Mouse (Mus musculus) cerebellum, adult 9-10 months (tissue): ENCODE measurements around the gene Ccnd2.

Source experiments
- DNase-seq: peaks from one replicate; pipeline ENCODE4 v3.0.0; 2022

Gene Ccnd2

DNA sequence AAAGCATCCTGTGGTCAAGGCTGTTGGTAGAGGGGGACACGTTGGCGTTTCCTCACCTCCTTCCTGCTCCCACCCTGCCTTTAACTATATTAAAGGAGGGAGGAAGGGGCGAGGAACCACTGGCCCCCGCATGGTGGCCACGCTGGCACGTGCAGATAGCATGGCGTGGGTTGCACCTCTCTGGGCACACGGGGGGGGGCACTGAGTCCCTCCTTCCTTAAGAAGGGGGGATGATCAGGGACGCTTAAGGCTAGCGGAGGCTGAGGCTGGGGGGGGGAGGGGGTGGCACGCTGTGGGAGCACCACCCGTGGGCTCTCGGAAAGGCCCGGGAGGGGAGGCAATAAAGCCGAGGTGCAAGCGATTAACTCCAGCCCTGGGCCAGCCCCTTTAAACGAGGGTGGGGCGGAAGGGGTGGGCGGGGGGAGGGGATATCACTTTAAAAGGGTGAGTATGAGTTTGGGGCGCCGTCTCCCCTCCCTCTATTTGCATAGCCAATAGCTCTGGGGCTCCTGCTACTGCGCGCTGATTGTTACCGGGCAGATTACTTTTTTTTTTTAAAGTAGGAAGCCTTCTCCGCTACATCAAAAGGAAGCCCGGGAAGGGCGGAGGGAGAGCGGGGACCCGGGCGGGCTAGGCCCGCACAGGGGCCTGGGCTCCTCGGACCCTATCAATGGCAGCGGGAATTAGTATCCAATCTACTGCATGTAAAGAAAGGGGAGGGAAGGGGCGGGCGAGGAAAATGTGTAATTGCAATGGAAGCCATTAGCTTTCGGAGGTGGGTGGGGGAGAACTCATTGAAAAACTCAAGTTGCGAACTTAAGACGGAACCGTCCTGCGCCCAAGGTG, at the start of gene Ccnd2:
Ccnd2 (minus strand) TSS at position 88 of the 846 bp plus-strand sequence.
- DNase-seq = no peak

DNA sequence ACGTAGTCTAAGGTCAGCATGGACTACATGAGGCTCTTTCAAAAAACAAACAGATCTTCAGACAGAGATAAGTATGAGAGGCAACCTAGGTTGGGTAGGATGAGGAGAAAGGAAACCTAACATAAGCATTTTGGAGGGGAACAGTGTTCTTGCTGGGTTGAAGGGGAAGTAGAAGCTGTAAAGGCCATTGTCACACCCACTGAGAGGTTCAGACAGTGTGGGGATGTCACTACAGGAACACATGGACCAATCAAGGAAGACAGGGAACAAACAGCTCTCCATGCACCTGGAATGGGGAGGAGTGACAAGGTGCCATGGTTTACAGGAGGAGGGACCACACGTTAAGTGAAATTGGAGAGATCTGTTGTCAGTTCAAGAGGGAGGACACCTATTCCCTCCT, 45.0 kb upstream of the Ccnd2 start:
- no peak for DNase-seq

DNA sequence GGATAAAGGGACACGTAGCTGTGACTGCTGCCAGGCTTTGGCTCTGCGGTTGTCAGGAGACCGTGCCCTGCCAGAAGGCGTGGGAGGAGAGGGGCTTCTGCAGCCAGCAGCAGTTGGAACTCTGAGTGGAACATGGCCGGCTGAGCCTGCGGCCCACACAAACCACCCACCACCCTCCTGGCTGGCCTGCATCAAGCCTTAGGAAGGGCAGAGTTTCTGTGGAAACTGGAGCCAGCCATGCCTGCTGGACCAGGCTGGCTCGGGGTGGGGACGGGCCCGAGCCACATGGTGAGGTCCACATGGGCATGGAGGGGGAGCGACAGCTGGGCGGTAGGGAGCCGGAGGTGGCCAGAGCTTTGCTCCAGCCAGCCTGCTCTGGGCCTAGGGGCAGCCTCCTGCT, 29.3 kb upstream of the Ccnd2 start:
- DNase-seq = no peak

DNA sequence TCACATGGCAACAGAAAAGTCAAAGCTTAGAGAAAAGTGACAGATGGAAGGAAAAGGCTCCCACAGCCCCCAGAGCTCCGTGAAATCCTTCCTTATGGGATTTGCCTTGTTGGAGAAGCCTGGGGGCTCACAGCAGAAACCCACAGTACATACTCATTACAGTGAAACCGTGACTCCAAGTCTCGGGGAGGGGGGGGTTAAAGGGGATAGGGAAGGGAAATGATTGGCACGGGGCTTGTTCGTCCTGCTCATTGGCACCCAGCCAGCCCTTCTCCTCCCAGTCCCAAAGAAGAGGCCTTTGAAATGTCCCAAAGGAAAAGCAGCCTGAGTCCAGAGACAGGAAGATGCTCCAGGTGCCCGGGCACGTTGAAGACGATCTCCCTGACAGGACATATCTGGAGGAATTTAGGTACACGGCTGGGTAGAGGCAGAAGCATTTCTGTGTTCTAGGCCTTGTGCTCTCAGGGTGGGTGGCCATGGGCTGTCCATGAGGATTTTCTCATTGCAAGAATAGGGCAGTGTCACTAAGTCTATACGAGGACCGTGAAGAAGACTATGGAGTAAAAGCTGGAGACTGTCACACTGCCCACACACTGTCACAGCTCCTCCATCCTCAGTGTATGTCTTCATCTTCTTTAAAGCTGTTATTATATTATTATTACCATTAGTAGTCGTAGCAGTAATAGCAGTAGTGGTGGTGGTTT, 27.2 kb upstream of the Ccnd2 start:
- DNase-seq = no peak

DNA sequence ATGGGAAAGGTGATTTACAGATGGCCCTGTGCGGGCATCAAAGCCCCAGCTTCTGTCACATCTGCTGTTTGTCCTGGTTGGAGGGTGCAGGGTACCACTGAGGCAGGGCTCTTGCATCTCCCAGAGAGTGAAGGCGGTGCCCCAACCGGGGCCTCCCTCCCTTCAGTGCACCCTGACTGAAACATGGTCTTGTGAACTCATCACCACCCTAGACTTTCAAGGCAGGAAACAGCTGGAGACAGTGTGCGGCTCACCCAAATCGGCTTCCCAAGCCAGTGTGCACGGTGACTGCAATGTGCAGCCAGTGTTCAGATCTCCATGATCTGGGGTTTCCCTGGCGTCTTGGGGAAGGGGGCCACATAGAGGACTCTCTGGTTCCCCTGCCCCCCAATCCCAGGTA, 26.0 kb upstream of the Ccnd2 start:
- no peak for DNase-seq

DNA sequence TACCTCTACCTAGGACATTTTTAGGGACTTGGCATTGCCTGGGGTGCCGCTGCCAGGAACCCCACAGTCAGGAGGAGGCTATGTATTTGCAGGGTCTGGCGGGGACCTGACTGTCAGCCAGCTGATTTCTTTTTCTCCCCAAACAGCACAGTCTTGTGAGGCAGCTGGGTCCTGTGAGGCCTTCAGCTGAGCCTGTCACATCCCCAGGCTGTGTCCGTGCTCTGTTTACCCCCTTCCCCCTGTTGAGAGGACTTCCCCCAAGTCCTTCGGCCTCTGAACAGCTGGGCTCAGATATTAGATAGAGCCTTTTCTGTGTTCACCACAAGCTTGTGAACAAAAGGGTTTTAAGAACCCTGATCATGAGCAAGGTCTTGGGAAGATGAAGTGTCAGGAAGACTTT, 25.4 kb upstream of the Ccnd2 start:
- no peak for DNase-seq

DNA sequence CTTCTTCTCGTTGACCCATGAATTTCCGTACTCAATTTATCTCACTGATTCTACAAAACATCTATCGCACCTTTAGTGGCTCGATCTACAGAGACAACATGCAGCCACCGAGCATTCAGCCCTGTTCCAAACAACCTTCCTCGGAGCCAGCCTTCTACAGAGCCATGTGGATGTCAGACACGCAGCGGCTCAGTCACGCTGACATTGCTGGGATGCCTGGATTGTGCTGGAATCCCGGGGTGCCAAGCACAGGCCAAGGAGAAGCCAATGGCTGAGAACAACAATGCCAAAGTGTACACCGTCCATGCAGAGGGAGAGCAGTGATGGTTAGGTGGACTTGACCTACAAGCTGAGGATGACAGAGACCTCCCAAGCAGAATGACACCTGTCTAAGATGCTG, 20.5 kb upstream of the Ccnd2 start:
- no peak for DNase-seq

DNA sequence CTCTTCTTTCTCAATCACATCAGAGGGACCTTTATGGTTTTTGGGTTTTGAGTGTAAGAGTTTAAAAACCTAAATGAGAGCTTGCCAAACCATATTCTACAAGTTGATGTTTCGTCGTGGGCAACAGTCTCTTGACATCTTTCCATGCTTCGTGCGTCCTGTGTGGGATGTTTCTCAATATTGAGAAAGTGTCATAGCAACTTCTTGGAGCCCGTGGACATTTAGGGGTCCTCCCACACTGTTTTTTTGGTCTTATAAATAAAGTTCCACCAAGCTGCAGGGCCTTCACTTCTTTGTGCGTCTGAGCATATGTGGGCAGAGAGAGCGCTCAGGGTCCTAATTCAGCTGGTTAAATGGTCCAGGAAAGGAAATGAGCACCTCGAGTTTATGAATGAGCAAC, 18.7 kb upstream of the Ccnd2 start:
- no peak for DNase-seq

DNA sequence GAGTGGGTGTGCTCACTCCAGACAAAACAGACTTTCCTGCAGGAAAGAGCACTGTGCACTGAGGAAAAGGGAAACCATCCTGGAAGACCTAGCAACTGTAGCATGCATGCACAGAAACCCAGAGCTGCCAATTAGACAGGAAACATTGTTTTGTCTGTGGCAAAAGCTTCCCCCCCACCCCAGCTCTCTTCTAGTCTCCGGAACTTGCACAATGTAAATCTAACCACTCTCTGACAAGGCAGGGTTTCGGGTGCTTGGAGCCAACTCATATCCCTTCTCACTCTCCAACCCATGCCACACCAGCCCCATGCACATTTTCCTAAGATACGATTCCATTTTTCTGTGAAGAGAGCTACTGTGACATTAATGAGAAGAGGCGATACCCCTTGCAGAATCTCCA, 13.7 kb upstream of the Ccnd2 start:
- DNase-seq = no peak

DNA sequence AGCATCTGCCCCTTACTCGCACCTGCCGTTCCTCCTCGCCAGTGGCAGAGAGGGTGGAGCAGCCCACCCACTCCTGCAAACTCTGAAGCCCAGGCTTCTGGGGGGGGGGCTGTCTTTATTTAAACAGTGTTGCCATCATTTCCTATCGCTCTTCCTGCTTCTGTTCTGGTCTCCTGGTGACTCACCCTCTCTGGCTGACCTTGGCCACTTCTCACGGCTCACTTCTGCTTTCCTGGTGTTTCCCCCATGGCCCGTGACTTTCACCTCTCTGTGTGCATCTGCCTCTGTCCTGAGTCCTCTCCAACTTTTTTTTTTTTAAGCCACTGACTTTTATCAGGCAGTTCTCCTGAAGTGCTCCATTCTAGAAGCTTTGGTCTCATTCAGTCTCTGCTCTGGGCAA, 10.8 kb upstream of the Ccnd2 start:
- DNase-seq = no peak

DNA sequence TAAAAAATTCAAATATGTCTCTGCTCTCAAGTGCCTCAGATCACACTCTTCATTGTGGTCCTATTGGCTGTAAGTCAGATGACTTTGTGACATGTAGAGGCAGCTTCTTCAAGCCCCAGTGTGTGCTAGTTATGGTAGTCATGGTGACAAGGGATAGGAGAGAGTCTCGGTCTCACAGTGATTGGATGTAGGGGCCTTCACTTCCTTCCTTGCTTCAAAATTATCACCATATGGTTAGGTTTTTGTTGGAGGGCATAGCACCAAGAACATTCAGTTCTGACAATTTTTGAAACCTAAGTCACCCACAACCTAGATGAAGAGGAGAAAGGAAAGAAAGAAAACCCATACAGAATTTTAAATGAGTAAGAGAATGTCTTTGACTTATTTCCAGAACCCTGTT, 5.3 kb upstream of the Ccnd2 start:
- DNase-seq = no peak

DNA sequence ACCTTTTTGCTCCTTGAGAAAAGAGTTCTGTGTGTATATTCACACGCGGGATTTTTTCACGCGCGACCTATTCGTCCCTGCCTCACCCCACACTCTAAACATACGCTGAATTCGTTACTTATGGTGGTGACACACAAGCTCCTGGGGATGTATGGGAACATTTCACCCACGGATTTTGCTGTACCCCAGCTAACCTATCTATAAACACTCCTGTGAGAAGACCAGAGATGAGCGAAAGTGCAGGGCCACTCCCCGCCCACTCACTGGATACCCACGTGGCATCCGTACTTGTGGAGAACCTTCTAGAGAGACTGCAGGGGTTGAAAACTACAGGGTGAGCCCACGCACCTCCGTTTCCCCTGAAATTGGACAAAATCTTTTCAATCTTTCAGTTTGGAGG, 3.5 kb upstream of the Ccnd2 start:
- DNase-seq = no peak

DNA sequence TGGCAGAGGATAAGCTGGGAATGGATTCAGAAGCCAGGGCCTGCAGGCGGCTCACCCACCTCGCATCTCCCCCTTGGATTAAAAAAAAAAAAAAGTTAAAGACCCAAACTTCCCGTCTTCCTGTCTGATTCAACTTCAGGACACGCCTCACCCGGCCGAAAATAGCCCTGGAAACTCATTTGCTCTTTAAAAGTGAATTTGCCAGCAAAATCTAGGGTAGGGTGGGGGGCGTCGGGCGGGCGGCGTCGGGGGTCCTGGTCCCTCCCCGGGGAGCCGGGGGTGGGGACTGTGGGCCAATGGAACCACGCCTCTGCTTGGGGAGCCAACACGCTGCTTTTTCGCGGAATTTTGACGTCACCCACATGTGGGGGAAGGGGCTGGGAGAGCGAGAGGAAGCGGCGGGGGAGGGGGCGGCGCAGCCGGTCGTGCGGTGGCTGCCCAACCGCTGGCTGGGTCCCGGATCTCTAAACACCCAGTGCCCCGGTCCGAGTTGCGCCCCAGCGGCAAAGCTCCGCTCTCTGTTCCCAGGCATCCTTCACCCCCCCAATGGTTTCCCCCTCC, 2.8 kb upstream of the Ccnd2 start:
- DNase-seq = no peak

DNA sequence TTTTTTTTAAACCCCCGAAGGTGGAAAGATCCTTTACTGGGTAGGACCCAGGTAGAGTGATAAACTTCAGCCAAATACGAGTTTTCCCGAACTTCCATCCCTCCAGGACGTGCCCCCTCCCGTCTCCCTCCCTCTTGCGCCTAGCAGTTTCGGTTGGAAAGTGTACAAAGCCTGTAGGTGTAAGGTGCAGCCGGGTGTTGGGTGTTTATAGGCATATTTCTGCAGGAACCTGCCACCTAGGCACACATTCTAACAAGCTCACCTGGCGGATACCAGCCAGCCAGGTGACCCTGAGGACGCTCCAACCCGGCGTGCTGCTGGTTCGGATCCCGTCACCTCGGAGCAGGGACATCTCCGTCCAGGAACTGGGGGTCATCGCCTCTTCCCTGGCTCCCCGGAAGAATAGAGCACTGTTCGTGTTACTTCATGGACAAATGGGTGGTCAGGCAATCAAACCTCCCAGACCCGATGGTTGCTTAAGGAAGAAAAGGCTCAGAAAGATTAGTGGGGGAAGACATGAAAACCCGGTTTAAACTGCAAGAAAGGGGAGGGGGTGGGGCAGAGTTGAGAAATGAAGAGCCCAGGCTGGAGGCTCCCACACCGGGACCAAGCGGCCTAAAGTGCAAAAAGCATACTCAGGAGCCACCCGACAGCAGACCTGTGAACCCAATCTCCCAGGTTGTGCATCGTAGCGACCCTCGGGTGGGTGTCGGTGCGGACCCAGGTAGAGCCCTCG, 2.1 kb upstream of the Ccnd2 start:
- no peak for DNase-seq

DNA sequence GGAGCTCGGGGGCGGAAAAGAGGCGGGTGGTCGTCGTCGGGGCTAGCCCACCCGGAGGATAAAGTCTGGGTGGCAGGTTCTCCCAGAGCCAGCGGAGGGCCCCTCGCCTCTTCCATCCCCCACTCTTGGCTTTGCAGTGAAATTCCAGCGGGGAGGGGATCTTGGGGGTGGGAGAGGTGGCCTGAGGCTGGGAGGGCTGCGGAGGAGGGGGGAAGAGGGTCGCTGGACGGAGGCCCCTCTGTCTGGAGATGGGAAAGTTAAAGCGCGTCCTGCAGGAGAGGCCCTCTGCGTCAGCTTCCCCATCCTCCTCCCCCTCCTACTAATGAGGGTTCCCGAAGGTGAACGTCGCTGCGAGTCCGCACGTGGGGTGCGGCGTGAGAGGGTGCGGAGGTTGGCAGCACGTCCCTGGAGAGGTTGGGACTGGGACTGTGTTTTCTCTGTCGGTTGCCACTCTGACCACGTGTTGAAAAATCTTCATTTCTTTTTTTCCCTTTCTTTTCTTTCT, 1.4 kb upstream of the Ccnd2 start:
- no peak for DNase-seq

DNA sequence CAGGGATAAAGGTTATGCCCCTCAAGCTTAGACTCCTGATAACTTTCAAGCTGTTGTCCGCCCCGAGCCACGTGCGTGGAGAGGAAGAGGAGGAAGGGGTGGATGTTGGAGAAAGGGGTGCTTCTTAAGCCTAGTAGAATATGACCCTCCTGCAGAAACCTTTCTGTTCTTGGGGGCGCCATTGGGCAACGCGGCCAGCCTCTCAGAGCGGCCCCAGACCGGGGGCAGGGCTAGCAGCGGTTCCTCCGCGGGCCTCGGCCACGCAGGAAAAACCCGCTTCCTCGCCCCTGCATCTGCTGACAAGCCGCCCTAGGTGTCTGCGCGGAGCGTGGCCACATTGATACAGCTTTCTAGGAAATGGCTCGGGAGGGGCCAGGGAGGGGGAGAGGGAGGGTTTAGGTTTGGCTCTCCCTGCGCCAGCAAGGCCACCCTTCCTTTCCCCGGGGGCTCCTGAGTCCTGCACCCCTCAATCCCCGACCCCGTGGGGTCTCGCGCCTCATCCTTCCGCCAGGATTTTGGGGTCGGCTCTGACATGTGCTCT, 358 bp downstream of the Ccnd2 start:
- no peak for DNase-seq

DNA sequence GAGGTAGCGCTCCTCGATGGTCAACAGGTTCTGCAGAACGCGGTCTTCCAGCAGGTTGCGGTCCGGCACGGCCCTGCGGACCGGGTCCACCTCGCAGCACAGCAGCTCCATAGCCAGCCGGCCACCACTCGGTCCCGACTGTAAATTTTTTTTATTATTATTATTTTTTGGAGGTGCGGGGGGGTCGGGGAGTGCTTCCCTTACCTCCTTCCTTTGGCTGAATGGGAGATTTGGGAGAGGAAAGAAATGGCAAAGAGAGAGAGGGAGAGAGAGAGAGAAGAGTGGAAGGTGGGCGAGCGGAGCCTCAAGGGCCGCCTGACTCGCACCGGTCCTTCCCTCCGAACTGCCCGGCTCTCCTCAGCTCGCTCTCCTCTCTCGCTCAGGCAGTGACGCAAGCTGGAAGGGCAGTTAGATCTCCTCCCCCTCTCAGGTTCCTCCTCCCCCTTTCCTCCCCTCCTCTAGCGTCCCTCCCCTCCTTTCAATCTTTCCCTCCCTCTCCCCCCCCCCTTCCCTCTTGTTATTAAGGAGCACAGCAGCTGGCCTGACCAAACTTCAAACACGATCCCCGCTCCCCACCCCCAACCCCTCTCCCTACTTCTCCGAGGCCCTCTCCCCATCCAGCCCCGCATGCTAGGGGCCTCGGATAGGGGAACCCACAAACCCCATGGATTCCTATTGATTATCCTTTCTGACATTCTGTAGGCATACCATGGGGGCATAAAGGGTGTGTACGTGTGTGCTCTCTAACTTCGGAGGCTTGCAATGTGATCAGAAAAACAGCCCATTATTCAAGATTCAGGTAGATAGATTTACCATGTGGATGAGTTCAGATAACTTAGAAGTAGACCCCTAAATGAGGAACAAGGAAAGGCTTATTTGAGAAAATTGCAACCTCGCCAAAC, 1.1 kb downstream of the Ccnd2 start:
- DNase-seq = no peak

DNA sequence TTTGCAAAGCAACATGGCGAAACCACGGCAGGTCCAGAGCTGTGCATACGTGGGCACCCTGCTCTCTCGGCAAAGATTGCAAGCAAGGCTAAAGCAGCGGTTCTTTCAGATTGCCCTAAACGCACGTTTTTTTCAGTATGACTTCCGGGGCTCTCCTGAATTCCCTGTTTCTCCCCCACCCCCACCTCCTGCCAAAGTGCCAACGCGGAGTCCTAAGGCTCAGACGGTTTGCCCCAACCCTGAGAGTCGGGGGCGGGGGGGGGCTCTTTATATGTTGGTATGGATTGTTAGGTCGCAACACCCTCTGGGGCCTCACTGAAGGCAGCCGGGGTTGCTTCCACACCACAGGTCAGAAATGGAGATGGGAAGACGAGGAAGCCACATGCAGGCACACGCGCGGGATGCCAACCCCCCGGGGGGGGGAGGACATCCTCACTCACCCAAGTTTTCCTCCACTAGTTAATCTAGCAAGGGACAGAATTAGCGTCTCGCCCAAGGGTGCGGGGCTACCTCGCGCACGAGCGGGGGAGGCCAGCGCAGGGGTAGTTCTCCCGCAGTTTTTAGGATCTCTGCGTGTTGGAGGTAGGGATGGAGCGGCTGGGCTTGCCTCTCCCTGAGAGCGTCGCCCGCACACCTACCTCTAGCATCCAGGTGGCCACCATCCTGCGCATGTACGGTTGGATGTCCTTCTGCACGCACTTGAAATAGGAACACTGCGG, 1.9 kb downstream of the Ccnd2 start:
- no peak for DNase-seq

DNA sequence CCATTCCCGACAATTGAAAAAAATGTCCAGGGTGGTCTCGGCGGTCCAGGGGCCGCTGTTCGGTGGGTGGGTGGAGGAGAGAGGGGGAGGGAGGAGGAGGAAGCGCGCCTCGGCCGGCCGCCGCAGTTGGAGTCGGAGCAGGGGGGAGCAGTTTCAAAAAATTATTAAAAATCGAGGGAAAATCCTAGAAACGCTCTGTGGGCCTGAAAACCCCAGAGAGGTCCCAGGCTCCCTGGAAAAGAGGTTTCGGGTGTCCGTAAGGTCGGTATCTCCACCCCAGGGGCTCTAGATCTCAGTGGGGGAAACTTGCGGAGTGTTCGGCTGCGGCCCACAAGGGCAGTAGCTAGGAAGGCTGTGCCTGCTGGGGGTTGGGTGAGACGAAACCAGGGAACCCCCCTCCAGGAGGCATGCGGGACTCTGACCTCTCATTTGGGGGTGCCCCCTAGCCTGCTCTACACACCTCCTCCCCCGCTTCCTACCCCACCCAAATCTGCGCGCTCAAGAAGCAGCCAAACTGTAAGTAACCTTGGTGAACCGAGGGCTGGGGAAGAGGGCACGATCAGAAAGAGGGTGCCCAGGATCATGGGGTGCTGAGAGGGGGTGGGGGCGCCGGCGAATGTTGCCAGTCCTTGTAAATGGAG, 2.6 kb downstream of the Ccnd2 start:
- no peak for DNase-seq

DNA sequence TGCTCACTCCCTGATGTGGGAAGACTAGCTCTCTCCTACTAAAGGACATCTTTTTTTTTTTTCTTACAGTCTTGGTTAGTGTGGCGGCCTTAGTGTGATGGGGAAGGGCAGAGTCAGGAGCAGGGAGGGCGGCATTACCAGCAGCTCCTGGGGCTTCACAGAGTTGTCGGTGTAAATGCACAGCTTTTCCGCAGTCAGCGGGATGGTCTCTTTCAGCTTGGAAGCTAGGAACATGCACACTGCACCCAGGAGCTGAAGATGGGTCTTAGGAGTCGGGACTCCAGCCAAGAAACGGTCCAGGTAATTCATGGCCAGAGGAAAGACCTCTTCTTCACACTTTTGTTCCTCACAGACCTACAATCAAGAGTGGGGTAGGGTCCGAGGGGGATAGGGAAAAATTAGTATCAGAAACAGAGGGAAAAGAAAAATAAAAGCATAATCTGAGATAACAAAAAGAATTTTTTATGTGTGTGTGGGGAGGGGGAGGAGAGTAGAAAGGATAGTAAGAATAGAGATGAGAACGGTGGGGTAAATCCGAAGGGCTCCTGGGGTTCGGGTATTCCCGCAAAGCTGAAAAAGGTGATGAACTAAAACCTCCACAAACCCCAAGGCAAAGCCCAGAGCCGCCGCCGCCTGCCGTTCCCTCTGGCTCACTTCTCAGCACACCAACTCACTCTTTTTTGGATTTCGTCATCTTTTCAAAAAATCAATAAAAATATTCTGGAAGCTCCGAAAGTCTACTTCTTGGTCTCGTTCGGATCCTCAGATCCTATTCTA, 3.3 kb downstream of the Ccnd2 start:
- DNase-seq = no peak
